Mouse (Mus musculus) ES-Bruce4 (cell line): ENCODE measurements around the gene Slc8b1. TPM values are rescaled to one million over a fixed set of nuclear protein-coding genes. Genes with fewer than 3 reads are reported as not detected.
A peak's percentile ranks its signal among the peaks of the same experiment; 100 is the strongest.

ENCODE experiments used
- H3K27ac ChIP-seq: 2 replicates; pipeline ENCODE4 v1.5.1; 2012; ENCODE audit warnings: low read length, inconsistent platforms; ENCODE audit not compliant: insufficient read depth
- H3K27me3 ChIP-seq: 2 replicates; pipeline ENCODE4 v1.6.1; 2012; ENCODE audit warnings: mild to moderate bottlenecking, low read length, inconsistent platforms; ENCODE audit not compliant: control insufficient read depth, poor library complexity, insufficient read depth, severe bottlenecking
- H3K36me3 ChIP-seq: 2 replicates; pipeline ENCODE4 v1.6.1; 2012; ENCODE audit warnings: inconsistent platforms, mild to moderate bottlenecking, low read length, moderate library complexity; ENCODE audit not compliant: control insufficient read depth, poor library complexity, insufficient read depth, severe bottlenecking
- H3K4me1 ChIP-seq: one replicate; pipeline ENCODE4 v1.8.1; 2011; ENCODE audit warnings: low read length; ENCODE audit not compliant: control insufficient read depth, insufficient read depth
- H3K4me3 ChIP-seq: 2 replicates; pipeline ENCODE4 v1.5.1; 2011; ENCODE audit warnings: low read depth, mild to moderate bottlenecking, low read length
- H3K9ac ChIP-seq: 2 replicates; pipeline ENCODE4 v1.6.1; 2012; ENCODE audit warnings: low read depth, mild to moderate bottlenecking, inconsistent platforms; ENCODE audit not compliant: poor library complexity, severe bottlenecking
- H3K9me3 ChIP-seq: replicated peaks from 2 replicates; pipeline ENCODE4 v1.6.1; 2012; ENCODE audit warnings: mild to moderate bottlenecking, low read length, inconsistent platforms; ENCODE audit not compliant: control insufficient read depth, poor library complexity, insufficient read depth, severe bottlenecking
- CTCF ChIP-seq: IDR thresholded peaks from one replicate; pipeline ENCODE4 v1.8.1; 2011; ENCODE audit warnings: low read depth, low read length
- EP300 ChIP-seq: IDR thresholded peaks from 2 replicates; pipeline ENCODE4 v1.6.1; 2011; ENCODE audit warnings: low read depth, low read length; ENCODE audit not compliant: insufficient read depth
- POLR2A ChIP-seq: IDR thresholded peaks from one replicate; pipeline ENCODE4 v1.8.1; 2011; ENCODE audit warnings: low read length; ENCODE audit not compliant: insufficient read depth
- polyA plus RNA-seq: library from polyadenylated mRNA; stranded (reverse); fragments of >200 nt; gene quantifications from 2 replicates; pipeline ENCODE4 v1.2.4, GENCODE M21; 2011; ENCODE audit warnings: low read depth; ENCODE audit not compliant: missing spikeins, insufficient read depth, insufficient read length

The Slc8b1 gene
- polyA plus RNA-seq, 1 experiment = 19.1 TPM

- no peak for TF ChIP-seq POLR2A
- no peaks in the 10 kb centered on the region for H3K27me3 ChIP-seq
- H3K9me3 ChIP-seq = no peaks in the 10 kb centered on the region
- H3K36me3 ChIP-seq = no peaks in the 10 kb centered on the region
- H3K27ac ChIP-seq = no peak overlapping the region
- no peaks in the 10 kb centered on the region for H3K4me1 ChIP-seq
- no peak overlapping the region for H3K9ac ChIP-seq
- H3K4me3 ChIP-seq = no peak overlapping the region
Measured at GRCm38 (mm10) chr5:120565171-120565905, 54.4 kb downstream of the Slc8b1 start.

- Histone ChIP-seq H3K27me3 (no peaks in the 10 kb centered on the region), H3K9ac (no peak overlapping the region), H3K9me3 (no peaks in the 10 kb centered on the region), H3K4me3 (no peak overlapping the region), H3K36me3 (no peaks in the 10 kb centered on the region), H3K4me1 (no peaks in the 10 kb centered on the region), H3K27ac (no peak overlapping the region)
- no peak for TF ChIP-seq POLR2A
- no peak for TF ChIP-seq CTCF
- no peak for TF ChIP-seq EP300
Measured at GRCm38 (mm10) chr5:120566101-120566500, 55.1 kb downstream of the Slc8b1 start.

GRCm38 (mm10) chr5:120566681-120567252, 55.8 kb downstream of the Slc8b1 start:
- Histone ChIP-seq H3K4me1 (no peaks in the 10 kb centered on the region), H3K4me3 (peak overlapping the region; percentile 24), H3K36me3 (no peaks in the 10 kb centered on the region), H3K27ac (no peak overlapping the region), H3K9me3 (no peaks in the 10 kb centered on the region), H3K27me3 (no peaks in the 10 kb centered on the region), H3K9ac (peak overlapping the region; percentile 7; the same call in 1 of the 2 replicates)
- no peak for TF ChIP-seq EP300
- no peak for TF ChIP-seq POLR2A
- TF ChIP-seq CTCF = no peak

- Histone ChIP-seq H3K27me3 (no peaks in the 10 kb centered on the region), H3K9me3 (no peaks in the 10 kb centered on the region), H3K4me3 (peak overlapping the region; percentile 24), H3K36me3 (no peaks in the 10 kb centered on the region), H3K27ac (no peak overlapping the region), H3K9ac (peak overlapping the region; percentile 7; the same call in 1 of the 2 replicates), H3K4me1 (no peaks in the 10 kb centered on the region)
- TF ChIP-seq CTCF = no peak
- TF ChIP-seq POLR2A = no peak
- no peak for TF ChIP-seq EP300
Measured at GRCm38 (mm10) chr5:120567253-120567701, 56.3 kb downstream of the Slc8b1 start.

- no peaks in the 10 kb centered on the region for H3K9me3 ChIP-seq
- no peak overlapping the region for H3K27ac ChIP-seq
- H3K4me3 ChIP-seq = peak overlapping the region; percentile 24; the same call in 1 of the 2 replicates
- H3K9ac ChIP-seq = no peak overlapping the region
- no peaks in the 10 kb centered on the region for H3K27me3 ChIP-seq
- H3K4me1 ChIP-seq = no peaks in the 10 kb centered on the region
- no peak for TF ChIP-seq EP300
- TF ChIP-seq CTCF = no peak
- TF ChIP-seq POLR2A = no peak
- H3K36me3 ChIP-seq = no peaks in the 10 kb centered on the region
Measured at GRCm38 (mm10) chr5:120567761-120568211, 56.8 kb downstream of the Slc8b1 start.

- H3K36me3 ChIP-seq = no peaks in the 10 kb centered on the region
- H3K9ac ChIP-seq = no peak overlapping the region
- no peak overlapping the region for H3K4me3 ChIP-seq
- H3K4me1 ChIP-seq = no peaks in the 10 kb centered on the region
- H3K27me3 ChIP-seq = no peaks in the 10 kb centered on the region
- TF ChIP-seq CTCF (no peak), EP300 (no peak), POLR2A (no peak)
- no peak overlapping the region for H3K27ac ChIP-seq
- H3K9me3 ChIP-seq = no peaks in the 10 kb centered on the region
Measured at GRCm38 (mm10) chr5:120568336-120568768, 57.4 kb downstream of the Slc8b1 start.
